Mouse (Mus musculus): ENCODE measurements at regions not wholly inside any gene's neighbourhood (a gene's known extent, or its start where the extent isn't known, plus 50 kb on each side); places are given as distances from the start of the nearest gene placed in this dataset.
"Not testable (repeated sequence)": the region's sequence is repeated elsewhere in the genome, so short reads cannot be mapped to it uniquely, and the experiment has no call there.

- no peak for DNase-seq (ENCODE audit: extremely low spot score in 1 of 2, low spot score in 1 of 2)
Observed at GRCm38 (mm10) chr11:23079936-23080794, 72.8 kb downstream of the Fam161a start.

DNA sequence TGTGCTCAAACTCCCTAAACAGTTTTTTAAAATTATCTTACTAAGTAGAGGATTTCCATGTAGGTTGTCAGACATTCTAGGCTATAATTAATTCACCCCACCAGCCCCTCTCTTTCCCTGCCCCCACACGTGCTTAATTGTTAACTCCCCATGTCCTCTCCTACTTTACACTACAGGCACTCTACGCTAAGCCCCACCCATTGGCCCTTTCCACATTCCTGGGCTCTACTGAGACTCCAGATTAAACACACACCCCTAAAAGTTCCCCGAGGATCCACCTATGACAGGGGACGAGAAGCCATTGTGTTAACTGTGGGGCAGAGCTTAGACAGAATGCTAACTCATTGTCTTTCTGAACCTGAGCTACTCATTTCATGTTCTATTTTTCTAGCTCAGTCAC, 74.3 kb downstream of the Fam161a start:
- DNase-seq (ENCODE audit: extremely low spot score in 1 of 2, low spot score in 1 of 2) = no peak

GRCm38 (mm10) chr11:23083811-23084210, 76.5 kb downstream of the Fam161a start:
- DNase-seq (ENCODE audit: extremely low spot score in 1 of 2, low spot score in 1 of 2) = not testable (repeated sequence)

- no peak for DNase-seq (ENCODE audit: extremely low spot score in 1 of 2, low spot score in 1 of 2)
Observed at GRCm38 (mm10) chr11:23095287-23095686, 88.0 kb downstream of the Fam161a start.

GRCm38 (mm10) chr11:23095723-23096122, 88.4 kb downstream of the Fam161a start:
- not testable (repeated sequence) for DNase-seq (ENCODE audit: extremely low spot score in 1 of 2, low spot score in 1 of 2)

DNA sequence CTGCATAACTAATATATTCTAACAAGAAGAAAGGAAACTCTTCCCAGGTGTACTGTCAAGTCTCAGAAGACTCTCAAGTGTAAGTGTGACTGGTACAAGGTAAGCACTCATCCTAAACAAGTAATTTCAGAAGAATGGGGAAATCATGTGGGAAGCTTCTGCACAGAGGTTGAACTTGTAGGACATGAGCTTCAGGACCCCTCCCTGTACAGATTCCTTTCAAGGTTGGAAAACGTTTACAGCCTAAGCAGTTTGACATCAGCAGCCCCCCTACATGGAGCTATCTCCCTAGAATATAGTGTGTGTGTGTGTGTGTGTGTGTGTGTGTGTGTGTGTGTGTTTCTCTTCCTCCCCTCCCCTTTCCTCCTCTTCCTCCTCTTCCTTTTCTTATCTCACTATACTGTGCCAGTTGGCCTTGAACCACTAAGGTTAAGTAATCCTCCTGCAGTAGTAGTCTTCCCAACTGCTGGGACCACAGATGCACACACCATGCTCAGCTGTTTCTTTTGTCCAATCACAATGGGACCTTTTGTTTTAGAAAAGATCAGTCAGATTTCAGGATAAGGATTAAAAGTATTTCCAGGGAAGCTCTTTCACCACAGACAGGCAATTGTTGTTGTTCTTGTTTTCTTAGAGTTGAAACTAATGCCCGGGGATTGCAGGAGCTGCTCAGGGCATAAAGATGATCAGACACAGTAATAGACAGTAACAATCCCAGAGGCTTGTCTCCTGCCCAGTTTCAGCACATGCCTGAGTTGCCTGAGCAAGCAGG, 89.3 kb downstream of the Fam161a start:
- no peak for DNase-seq (ENCODE audit: extremely low spot score in 1 of 2, low spot score in 1 of 2)

- DNase-seq (ENCODE audit: extremely low spot score in 1 of 2, low spot score in 1 of 2) = no peak
Observed at GRCm38 (mm10) chr11:23097223-23097490, 89.8 kb downstream of the Fam161a start.

DNA sequence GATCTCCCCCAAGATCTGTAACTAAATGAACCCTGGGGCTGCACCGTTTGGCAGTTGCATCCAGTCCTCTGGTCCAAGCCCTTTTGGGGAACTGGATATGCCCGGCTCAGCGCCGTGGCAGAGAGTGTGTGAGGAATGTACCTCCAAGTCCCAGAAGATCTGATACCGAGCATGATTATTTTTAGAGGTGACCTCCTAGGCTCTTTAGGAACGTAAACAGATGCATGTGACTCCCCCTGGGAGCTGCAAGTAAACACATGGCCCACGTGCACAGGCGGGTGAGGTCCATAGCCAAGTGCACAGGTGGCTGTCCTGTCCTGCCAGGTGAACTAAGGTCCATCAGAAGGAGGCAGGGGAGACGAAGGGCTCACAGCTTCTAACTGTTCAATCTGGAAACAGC, 107.3 kb downstream of the Fam161a start:
- no peak for DNase-seq (ENCODE audit: extremely low spot score in 1 of 2, low spot score in 1 of 2)

GRCm38 (mm10) chr11:23120533-23121210, 113.3 kb downstream of the Fam161a start:
- DNase-seq (ENCODE audit: extremely low spot score in 1 of 2, low spot score in 1 of 2) = no peak

GRCm38 (mm10) chr11:23124198-23124951, 117.0 kb downstream of the Fam161a start:
- peak in 1 of 2 experiments; percentile 4 for DNase-seq (ENCODE audit: extremely low spot score in 1 of 2, low spot score in 1 of 2)

DNA sequence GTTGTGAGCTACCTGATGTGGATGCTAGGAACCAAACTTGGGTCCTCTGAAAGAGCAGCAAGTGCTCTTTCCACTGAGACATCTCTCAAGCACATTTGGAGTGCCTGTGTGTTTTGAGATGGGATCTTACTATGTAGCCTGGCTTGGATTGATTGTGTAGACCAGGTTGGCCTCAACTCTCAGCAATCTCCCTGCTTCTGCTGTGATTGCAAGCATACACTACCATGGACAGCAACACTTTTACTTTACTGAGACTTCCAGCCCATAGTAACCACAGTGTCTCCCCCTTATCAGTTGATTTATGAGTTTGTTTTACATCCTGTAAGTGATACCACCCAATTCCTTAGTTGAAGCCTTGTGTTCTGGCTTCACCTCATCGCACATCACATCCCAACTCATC, 123.8 kb downstream of the Fam161a start:
- no peak for DNase-seq (ENCODE audit: extremely low spot score in 1 of 2, low spot score in 1 of 2)

GRCm38 (mm10) chr11:23131632-23132031, 124.2 kb upstream of the Xpo1 start:
- DNase-seq (ENCODE audit: extremely low spot score in 1 of 2, low spot score in 1 of 2) = no peak

DNA sequence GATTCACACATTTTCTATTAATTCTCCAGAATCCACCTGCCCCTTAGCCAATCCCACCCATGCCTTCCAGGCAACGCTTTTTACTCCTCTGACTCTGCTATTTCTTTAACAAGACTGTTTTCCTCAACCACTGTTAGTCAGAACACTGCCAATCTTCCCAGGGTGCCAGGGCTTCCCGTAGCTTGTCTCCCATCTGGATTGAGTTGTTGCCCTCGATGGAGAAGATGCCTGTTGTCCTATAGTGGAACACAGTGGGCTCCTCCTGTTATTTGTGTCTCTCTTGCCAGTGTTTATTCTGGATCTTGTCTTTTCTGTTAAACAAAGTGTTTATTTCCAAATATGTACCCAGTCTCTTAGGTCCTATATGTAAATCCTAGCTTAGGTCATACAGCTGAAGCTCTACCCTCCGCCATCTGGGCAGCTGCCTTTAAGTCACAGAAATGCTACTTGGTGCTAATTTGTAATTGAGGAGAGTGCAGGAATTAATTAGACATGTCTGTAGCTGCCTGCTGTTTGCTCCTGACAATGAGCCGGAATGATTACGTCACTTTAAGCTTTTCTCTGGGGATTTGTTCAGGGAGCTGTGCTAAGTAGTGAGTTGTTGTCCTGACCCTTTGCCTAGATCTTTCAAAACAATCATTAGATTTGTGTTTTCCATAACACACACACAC, 115.3 kb upstream of the Xpo1 start:
- DNase-seq (ENCODE audit: extremely low spot score in 1 of 2, low spot score in 1 of 2) = peak in 1 of 2 experiments; percentile 7

- no peak for DNase-seq (ENCODE audit: extremely low spot score in 1 of 2, low spot score in 1 of 2)
Observed at GRCm38 (mm10) chr11:23141100-23141837, 114.6 kb upstream of the Xpo1 start.

DNA sequence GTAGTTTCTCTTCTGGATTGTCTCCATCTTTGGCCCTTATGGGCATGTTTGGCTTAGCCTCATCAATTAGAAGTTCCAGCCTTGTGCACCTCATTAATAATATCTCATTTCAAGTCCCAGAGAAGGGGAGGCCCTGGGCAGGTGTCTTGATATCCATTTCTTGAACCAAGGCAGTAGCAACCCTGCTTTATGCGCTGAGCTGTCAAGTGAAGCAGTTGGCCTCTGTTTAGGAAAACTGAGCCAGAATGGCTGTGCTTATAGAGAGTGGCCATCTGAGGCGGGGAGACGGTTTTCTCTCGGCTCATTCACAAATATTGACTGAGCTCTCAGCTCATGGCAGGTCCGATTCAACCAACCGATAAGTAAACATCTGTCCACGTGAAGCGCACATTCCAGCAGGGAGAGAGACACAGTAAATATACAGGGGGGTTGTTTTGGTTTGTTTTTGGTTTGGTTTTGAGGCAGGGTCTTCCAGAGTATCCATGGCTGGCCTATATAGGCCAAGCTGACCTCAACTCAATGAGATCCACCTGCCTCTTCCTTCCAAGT, 107.7 kb upstream of the Xpo1 start:
- DNase-seq (ENCODE audit: extremely low spot score in 1 of 2, low spot score in 1 of 2) = no peak

DNA sequence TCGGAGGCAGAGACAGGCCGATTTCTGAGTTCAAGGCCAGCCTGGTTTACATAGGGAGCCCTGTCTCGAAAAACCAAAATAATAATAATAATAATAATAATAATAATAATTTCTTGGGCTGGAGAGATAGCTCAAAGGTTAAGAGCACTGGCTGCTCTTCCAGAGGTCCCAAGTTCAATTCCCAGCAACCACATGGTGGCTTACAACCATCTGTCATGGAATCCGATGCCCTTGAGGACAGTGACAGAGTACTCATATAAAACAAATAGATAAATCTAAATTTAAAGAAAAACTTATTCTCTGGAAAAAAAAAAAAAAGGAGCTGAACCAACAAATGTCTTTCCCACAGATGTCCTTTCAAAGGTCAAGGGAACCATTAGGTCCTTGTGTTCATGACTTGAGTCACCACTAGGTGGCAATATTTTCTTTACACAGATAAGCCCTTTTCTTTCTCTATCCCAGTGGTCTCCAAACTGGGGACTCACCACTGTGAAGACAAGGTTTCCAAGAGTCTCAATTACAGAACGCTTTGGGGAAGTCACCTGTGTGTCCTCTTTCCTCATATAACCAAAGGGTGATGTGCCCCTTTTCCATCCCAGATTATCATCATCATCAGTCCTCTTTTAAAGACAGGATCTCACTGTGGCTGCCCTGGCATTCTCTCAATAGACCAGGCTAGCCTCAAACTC, 106.1 kb upstream of the Xpo1 start:
- peak in 1 of 2 experiments; percentile 55 for DNase-seq (ENCODE audit: extremely low spot score in 1 of 2, low spot score in 1 of 2)

- DNase-seq (ENCODE audit: extremely low spot score in 1 of 2, low spot score in 1 of 2) = no peak
Observed at GRCm38 (mm10) chr11:23154851-23155250, 101.0 kb upstream of the Xpo1 start.

DNA sequence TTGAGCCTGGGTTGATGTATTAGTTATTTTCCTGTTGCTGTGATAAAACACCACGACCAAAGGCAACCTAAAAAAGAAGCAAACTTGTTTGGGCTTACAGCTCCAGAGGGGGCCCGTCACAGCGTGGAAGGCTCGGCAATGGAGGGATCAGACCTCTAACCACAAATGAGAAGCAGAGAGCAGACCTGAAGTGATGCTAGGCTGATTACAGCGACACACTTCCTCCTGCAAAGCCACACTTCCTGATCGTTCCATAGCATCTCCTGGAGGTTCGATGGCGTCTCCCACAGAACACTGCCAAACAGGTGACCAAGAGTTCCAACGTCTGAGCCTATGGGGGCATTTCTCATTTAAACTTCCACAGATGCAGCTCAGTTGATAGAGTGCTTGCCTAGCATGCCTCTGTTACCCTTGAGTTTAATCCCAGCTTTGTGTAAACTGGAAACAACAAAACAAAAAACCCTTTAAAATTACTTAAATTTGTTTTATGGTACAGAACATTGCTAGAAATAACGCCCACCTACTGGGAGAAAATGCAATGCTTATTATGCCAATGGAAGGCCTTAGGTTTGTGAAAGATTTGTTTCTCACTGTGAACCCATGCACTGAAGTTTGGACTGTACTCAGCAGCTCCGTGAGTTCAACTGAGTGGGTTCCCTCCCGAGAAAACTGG, 87.2 kb upstream of the Xpo1 start:
- DNase-seq (ENCODE audit: extremely low spot score in 1 of 2, low spot score in 1 of 2) = no peak

Data from frontal cortex, adult 2 months (tissue).